Mouse (Mus musculus): Measurements from ENCODE around the gene Brd7. TPM values are rescaled to one million over a fixed set of nuclear protein-coding genes. Genes with fewer than 3 reads are reported as not detected.

Brd7 gene
- polyA plus RNA-seq, 1 experiment from 2014 or later = 69.3 TPM

DNA sequence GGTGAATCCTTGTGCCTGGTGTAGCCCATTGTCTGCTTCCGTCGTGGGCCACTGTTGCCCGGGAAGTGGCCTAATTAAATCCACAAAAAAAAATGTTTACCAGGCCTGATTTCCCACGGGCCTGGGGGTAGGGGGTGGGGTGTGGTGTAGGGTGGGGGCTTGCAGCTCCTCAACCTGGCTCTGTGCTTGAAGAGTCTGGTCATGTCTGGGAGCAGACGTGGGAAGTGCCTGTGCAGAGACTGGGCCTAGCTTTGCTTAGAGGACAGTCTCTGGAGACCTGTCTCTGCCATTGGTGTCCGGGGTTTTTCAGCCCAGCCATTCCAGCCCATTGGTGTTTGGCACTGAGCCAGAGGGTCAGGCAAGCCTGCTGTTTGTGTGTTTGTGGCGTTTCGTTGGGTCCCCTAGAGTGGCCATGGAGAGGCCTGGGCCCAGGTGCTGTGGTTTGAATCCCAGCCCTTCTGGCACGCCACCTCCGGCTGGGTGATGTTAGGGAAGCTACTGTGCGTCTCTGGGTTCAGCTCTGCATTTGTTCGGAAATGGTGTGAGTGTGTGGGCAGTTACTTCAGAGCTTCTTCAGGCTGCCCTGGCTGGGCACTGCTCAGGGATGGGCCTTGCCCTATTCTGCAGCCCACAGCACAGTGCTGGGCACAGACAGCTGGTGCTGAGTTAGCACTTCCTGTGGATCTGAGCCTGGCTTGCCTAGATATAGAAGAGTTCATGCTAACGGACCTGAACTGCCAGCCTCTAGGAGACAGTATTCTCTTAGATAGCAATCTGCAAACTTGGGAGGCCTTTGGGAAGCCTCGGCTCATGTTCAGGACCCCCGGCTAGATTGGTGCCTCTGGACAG is 60.2 kb downstream of the Brd7 start:
- no peaks in the 10 kb centered on the region for H3K9me3 ChIP-seq
- no peaks in the 10 kb centered on the region for H3K36me3 ChIP-seq
- ATAC-seq (ENCODE audit: low FRiP score) = 0 out of 2 replicates have a peak, but pooled peaks have one; percentile 36
- no peak overlapping the region for H3K4me3 ChIP-seq
- peaks cover 13% of the 10 kb centered on the region for H3K4me1 ChIP-seq (replicated peaks)
- no peak overlapping the region for H3K9ac ChIP-seq
- H3K27ac ChIP-seq = no peak overlapping the region
- no peaks in the 10 kb centered on the region for H3K27me3 ChIP-seq
- no peak overlapping the region for H3K4me2 ChIP-seq
- 44% methylated on average over 15 of the region's 15 CpGs for WGBS

DNA sequence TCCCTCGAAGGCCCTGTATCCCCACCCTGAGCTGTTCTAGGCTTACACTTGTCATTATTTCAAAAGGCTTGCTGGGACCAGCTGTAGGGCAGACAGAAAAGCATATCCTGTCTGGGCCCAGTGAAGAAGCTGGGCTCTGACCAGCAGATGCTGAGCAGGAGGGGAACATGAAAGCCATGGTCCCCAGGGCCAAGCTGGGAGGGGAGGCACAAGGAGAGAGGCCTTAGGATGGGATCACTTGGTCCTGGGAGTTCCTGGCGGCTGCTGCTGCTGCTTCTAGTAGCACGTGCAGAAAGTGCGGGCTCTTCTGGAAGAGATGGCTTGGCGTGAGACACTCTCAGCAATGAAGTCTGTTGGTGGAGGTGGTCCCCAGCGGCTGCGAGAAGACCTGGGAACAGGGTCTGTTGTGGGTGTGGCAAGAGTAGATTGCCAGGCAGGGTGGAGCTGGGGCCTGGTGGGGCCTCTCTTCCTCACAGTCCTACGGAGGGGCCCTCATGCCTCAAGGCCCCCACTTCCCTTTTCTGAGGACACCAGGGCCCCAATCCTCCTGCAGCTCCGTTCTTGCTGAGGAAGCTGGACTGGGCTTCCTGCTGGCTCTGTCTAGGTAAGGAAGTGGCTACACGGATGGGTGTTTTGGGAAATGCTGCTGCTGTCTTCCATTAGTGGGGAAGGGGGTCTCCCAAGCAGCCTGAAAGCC is 61.9 kb downstream of the Brd7 start:
- H3K9ac ChIP-seq = no peak overlapping the region
- no peak for ATAC-seq (ENCODE audit: low FRiP score)
- peaks cover 13% of the 10 kb centered on the region for H3K4me1 ChIP-seq (replicated peaks)
- no peaks in the 10 kb centered on the region for H3K27me3 ChIP-seq
- no peak overlapping the region for H3K4me2 ChIP-seq
- H3K27ac ChIP-seq = no peak overlapping the region
- H3K4me3 ChIP-seq = no peak overlapping the region
- H3K9me3 ChIP-seq = no peaks in the 10 kb centered on the region
- H3K36me3 ChIP-seq = no peaks in the 10 kb centered on the region
- 85% methylated on average over 10 of the region's 10 CpGs for WGBS

DNA sequence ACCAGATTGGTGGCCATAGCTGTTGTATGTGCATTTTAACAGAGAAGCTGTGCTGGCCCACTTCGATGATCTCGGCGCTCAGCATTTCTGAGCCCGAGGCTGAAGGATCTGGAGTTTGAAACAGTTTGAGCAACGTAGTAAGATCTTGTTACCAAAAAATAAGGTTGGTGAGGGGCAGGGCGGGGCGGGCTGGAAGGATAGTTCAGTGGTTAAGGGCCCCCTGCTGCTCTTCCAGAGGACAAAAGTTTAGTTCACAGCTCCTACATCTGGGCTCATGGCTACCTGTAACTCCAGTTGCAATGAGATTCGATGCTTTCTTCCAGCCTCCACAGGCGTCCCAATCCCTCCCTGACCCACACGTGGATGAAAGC is 63.3 kb downstream of the Brd7 start:
- Histone ChIP-seq H3K4me1 (replicated peaks) (peaks cover 13% of the 10 kb centered on the region), H3K36me3 (no peaks in the 10 kb centered on the region), H3K27me3 (no peaks in the 10 kb centered on the region), H3K27ac (no peak overlapping the region), H3K4me2 (no peak overlapping the region), H3K9ac (no peak overlapping the region), H3K9me3 (no peaks in the 10 kb centered on the region), H3K4me3 (no peak overlapping the region)
- WGBS = 90% methylated on average over 10 of the region's 10 CpGs
- ATAC-seq (ENCODE audit: low FRiP score) = no peak

DNA sequence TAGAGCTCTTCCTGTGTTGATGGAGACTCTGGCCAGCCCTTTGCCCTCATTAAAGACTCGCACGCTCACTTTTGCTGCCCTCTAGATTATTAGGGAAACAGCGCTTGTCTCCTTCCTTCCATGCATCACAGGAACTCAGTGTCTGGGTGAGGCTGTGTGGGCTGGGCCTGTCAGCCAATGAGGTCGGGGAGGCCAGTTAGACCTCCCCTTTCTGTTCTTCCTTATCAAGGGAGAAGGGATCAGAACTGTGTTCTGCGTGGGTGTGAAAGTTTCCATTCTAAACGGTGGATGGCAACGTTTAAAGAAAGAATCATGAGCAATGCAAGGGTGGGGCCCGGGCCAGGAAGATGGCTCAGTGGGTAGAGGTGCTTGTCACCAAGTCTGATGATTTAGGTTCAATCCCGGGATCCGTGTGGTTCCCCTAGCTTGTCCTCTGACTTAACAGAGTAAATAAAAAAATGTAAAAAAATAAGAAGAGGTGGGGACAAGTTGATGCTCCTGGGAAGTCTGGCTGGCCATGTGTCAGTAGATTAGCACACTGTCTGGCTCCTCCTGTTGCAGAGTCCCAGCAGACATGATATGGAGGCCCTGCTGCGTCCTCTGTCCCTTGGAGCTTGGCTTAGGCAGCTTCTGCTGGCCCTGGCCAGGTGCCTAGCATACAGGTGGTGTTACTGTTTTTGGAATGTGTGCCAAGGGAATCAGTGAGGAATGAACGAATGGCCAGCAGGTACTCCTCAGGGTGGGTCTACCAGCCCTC is 63.8 kb downstream of the Brd7 start:
- H3K27ac ChIP-seq = no peak overlapping the region
- H3K27me3 ChIP-seq = no peaks in the 10 kb centered on the region
- ATAC-seq (ENCODE audit: low FRiP score) = no peak
- no peak overlapping the region for H3K4me2 ChIP-seq
- H3K36me3 ChIP-seq = no peaks in the 10 kb centered on the region
- no peaks in the 10 kb centered on the region for H3K9me3 ChIP-seq
- WGBS = 68% methylated on average over 12 of the region's 12 CpGs
- peaks cover 13% of the 10 kb centered on the region for H3K4me1 ChIP-seq (replicated peaks)
- no peak overlapping the region for H3K9ac ChIP-seq
- H3K4me3 ChIP-seq = no peak overlapping the region

DNA sequence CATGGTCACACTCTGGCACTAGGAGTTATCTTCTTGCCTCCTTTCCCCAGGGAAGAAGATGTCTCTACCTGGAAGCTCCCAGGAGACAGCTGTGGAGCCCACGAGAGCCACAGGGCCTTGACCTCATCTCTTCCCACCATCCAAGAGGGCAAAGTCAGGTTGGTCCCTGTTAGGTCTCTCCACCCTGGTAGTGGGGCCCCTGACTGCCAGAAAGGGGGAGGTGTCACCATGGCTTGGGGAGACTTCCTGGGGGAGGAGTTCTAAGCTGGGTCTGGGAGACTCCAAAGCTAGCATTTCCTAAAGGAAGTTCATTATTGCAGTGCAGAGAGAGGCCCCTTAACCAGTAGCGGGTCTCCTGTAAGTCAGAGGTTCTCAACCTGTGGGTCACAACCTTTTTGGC is 67.0 kb downstream of the Brd7 start:
- Histone ChIP-seq H3K4me1 (replicated peaks) (no peaks in the 10 kb centered on the region), H3K9ac (no peak overlapping the region), H3K9me3 (no peaks in the 10 kb centered on the region), H3K4me3 (no peak overlapping the region), H3K36me3 (no peaks in the 10 kb centered on the region), H3K27me3 (no peaks in the 10 kb centered on the region), H3K27ac (no peak overlapping the region), H3K4me2 (no peak overlapping the region)
- 90% methylated on average over 2 of the region's 2 CpGs for WGBS
- ATAC-seq (ENCODE audit: low FRiP score) = no peak

DNA sequence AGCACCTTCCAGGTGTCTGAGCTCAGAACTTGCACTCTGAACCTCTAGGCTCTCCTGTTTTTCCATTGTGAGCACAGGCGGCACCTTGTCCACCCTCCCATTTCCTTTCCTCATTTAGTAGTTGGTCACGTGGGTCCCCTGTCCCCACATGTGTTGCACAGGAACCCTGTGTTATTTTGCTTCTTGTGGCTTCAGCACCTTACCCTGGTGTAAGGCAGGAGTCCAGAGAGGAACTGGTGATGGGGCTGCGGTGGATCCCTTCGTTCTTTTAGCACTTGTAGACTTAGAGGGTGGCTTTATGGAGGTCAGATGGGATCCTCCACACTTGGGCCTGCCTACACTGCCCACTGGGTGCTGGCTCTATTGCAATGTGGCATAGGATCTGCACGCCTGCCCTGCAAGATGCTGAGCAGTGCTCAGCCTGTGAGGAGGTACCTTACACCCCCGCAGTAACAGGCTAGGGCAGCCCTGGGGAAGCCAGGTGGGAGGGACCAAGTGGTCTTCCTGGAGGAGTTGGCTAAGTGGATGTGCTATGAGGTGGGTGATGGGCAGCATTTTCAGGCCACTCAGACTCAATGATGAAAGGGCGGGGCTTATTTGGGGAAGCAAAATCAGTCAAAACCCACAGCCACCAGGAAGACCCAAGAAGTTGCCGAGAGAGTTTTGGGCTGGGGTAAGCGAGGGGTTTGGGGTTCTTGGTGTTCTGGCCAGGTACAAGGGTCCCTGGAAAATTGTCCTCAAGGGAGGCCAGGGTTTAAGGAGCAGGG is 68.2 kb downstream of the Brd7 start:
- H3K27ac ChIP-seq = no peak overlapping the region
- H3K9ac ChIP-seq = no peak overlapping the region
- no peak overlapping the region for H3K4me3 ChIP-seq
- WGBS = 90% methylated on average over 9 of the region's 9 CpGs
- peaks cover 4% of the 10 kb centered on the region for H3K4me1 ChIP-seq (replicated peaks)
- H3K27me3 ChIP-seq = no peaks in the 10 kb centered on the region
- no peaks in the 10 kb centered on the region for H3K9me3 ChIP-seq
- no peak overlapping the region for H3K4me2 ChIP-seq
- no peaks in the 10 kb centered on the region for H3K36me3 ChIP-seq
- ATAC-seq (ENCODE audit: low FRiP score) = no peak

DNA sequence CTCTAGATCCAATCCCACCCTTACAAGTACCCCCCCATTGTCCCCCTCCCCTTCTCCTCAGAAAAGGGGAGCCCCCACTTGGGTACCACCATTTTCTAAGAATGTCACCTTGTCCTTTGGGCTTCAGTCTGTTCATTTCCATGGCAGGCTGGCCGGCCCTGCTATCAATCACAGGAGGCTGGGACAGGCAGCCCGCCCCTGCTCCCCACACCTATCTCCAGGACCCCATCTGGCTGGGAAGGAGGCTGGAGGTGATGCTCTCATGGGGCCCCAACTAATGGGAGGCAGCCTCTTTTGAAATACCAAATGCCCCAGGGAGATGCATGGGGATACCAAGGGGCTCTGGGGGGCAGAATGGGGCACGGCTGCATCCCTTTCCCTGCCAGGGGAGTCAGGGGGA is 69.1 kb downstream of the Brd7 start:
- 61% methylated on average over 3 of the region's 3 CpGs for WGBS

DNA sequence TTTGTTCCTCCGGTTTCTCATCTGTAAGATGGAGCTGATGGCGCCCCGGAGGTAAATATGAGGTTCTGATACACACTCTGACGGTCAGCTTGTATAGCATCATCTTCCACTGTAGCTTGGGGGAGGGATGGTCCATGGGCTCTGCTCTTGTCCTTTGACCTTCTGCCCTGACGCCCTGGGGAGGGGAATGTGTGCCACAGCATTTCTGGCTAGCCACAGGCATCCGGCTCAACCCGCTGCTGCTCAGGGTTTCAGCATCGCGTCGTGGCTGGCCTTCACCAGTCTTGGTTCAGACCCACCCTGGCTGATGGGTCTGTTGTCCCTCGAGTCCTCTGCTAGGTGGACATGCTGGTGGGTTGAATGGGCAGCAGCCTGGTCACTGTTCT is 70.7 kb downstream of the Brd7 start:
- no peak overlapping the region for H3K9ac ChIP-seq
- H3K27me3 ChIP-seq = no peaks in the 10 kb centered on the region
- peaks cover 4% of the 10 kb centered on the region for H3K4me1 ChIP-seq (replicated peaks)
- H3K27ac ChIP-seq = no peak overlapping the region
- H3K4me3 ChIP-seq = no peak overlapping the region
- no peaks in the 10 kb centered on the region for H3K9me3 ChIP-seq
- 90% methylated on average over 11 of the region's 11 CpGs for WGBS
- ATAC-seq (ENCODE audit: low FRiP score) = no peak
- no peak overlapping the region for H3K4me2 ChIP-seq
- H3K36me3 ChIP-seq = no peaks in the 10 kb centered on the region

More for the DNA sequence above, 69.1 kb downstream of the Brd7 start:
- H3K27me3 ChIP-seq = no peaks in the 10 kb centered on the region
- no peaks in the 10 kb centered on the region for H3K9me3 ChIP-seq
- peaks cover 4% of the 10 kb centered on the region for H3K4me1 ChIP-seq (replicated peaks)
- H3K27ac ChIP-seq = no peak overlapping the region
- no peaks in the 10 kb centered on the region for H3K36me3 ChIP-seq
- H3K9ac ChIP-seq = no peak overlapping the region
- H3K4me3 ChIP-seq = no peak overlapping the region
- no peak overlapping the region for H3K4me2 ChIP-seq
- no peak for ATAC-seq (ENCODE audit: low FRiP score)

DNA sequence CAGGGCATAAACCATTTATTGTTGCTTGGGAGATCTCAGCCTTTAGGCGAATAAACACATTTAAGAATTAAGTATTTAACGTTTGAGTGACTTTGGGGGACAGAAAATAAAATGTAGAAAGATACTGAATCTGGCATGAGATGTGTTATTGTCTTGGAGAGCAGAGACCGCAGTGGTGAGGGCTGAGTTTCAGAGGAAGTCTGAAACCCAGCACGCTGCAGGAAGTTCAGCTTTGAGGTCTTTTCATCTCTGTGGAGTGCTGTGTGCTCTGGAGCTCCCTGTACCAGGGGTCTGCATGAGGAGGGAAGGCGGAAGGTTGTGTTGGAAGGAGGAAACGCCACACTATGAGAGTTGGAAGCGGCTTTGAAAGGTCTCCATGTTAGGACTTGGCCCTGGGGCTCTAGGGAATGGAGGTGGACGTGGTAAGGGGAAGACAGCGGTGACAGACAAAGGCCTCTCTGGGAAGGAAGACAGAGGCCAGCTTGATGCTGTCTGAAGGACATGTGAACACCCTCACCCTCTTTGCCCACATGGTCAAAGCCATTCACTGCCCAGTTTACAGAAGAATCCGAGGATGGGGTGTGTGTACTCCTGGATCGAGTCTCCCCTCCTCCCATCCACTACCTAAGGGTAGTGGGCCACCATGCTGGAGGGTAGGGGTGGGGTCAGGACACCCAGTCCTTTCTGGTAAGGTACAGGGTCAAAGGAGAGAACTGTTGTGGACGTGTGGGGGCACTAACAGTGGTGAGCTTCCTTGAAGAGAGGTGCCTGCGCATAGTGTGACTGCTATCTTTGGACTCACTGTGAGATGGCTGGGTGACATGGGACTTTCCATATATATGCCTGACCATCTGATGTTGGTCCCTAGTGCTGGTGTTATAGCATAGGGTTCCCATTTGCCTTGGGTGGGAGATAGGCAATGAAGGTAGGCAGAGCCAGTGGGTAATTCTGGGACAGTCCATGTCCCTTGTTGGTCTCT is 71.4 kb downstream of the Brd7 start:
- Histone ChIP-seq H3K36me3 (no peaks in the 10 kb centered on the region), H3K9me3 (no peaks in the 10 kb centered on the region), H3K27ac (no peak overlapping the region), H3K9ac (no peak overlapping the region), H3K27me3 (no peaks in the 10 kb centered on the region), H3K4me3 (no peak overlapping the region), H3K4me1 (replicated peaks) (peaks cover 4% of the 10 kb centered on the region), H3K4me2 (no peak overlapping the region)
- no peak for ATAC-seq (ENCODE audit: low FRiP score)
- 86% methylated on average over 13 of the region's 13 CpGs for WGBS

DNA sequence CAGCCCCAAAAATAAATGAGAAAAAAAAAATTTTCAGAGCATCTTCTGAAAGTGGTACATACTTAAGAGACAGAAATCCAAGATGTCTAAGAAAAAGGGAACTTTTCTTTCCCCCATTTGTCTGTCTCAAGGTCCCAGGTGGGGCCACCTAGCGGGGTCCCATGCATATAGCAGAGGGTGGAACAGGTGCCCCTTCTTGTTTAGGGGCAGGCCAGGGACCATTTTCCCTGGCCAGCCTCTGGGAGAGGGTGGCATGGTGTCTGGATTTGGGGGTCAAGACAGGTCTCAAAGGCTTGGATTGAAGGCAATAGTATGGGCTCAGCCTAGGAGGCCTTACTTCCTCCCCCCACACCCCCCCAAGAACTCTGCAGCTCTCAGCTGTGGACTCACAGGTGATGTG is 72.1 kb downstream of the Brd7 start:
- Histone ChIP-seq H3K36me3 (no peaks in the 10 kb centered on the region), H3K9me3 (no peaks in the 10 kb centered on the region), H3K27ac (no peak overlapping the region), H3K4me1 (replicated peaks) (peaks cover 4% of the 10 kb centered on the region), H3K4me2 (no peak overlapping the region), H3K27me3 (no peaks in the 10 kb centered on the region), H3K9ac (no peak overlapping the region), H3K4me3 (no peak overlapping the region)
- WGBS = 65% methylated on average over 1 of the region's 1 CpGs
- ATAC-seq (ENCODE audit: low FRiP score) = no peak

DNA sequence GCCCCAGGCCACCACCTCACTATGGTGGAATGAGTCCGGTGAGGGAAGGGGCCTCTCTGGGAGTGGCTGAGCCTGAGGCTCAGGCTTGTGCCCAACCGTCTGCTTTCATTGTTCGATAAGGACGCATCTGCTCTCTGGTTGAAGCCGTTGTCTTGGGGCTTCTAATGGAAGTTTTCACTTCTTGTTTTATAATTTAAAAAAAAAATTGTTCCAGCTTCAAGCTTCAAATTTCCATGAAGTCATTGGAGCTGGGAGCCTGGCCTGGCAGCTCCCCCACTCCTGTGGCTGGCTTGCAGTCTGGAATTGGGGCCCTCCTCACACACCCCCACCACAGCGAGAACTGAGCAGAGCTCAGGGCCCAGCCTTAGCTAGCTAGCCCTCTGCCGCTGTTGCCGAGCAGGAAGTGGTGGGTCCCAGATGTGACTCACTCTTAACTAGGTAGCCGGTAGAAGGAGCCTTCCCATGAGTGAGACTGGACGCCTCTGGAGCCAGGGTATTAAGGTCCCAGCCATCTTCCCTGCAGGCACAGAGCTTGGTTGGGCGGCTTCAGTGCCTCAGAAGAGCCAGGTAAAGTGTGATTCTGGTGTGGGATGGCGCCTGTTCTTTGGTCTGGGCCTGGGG is 73.3 kb downstream of the Brd7 start:
- no peak overlapping the region for H3K9ac ChIP-seq
- H3K27me3 ChIP-seq = no peaks in the 10 kb centered on the region
- H3K4me3 ChIP-seq = no peak overlapping the region
- H3K36me3 ChIP-seq = no peaks in the 10 kb centered on the region
- H3K27ac ChIP-seq = no peak overlapping the region
- ATAC-seq (ENCODE audit: low FRiP score) = no peak
- no peak overlapping the region for H3K4me2 ChIP-seq
- no peaks in the 10 kb centered on the region for H3K9me3 ChIP-seq
- peaks cover 4% of the 10 kb centered on the region for H3K4me1 ChIP-seq (replicated peaks)
- WGBS = 69% methylated on average over 12 of the region's 12 CpGs

Data from hindbrain, embryonic 13.5 days (tissue).